Mouse (Mus musculus): ENCODE measurements at regions not wholly inside any gene's neighbourhood (a gene's known extent, or its start where the extent isn't known, plus 50 kb on each side); places are given as distances from the start of the nearest gene placed in this dataset.

DNA sequence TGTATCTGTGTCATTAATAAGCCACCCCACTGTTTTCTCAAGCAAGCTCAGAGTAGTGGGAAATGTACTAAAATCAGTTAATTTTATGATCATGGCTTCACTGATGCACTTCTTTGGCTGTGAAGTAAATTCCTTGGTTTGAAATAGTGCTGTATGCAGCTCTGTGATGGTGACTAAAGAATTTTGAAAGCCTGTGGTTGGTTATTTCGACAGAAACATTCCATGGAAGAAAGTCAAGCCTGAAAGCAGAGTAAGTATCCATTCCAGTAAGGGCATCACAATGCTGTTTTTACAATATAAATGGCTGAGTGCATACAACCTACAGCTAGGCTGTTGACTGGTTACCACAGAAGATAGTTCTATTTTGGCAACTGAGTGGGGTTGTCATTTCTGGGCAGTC, 154.2 kb upstream of the Galnt13 start:
- H3K4me2 ChIP-seq (replicated peaks): no peak overlapping the region
- no peaks in the 10 kb centered on the region for H3K9me3 ChIP-seq
- H3K4me3 ChIP-seq: no peak overlapping the region
- H3K9ac ChIP-seq (replicated peaks): no peak overlapping the region
- no peaks in the 10 kb centered on the region for H3K36me3 ChIP-seq
- no peak for ATAC-seq (ENCODE audit: low FRiP score, low read depth)
- H3K27me3 ChIP-seq: no peaks in the 10 kb centered on the region
- no peak overlapping the region for H3K27ac ChIP-seq (replicated peaks)
- 80% methylated on average over 1 of the region's 1 CpGs for WGBS
- no peaks in the 10 kb centered on the region for H3K4me1 ChIP-seq

DNA sequence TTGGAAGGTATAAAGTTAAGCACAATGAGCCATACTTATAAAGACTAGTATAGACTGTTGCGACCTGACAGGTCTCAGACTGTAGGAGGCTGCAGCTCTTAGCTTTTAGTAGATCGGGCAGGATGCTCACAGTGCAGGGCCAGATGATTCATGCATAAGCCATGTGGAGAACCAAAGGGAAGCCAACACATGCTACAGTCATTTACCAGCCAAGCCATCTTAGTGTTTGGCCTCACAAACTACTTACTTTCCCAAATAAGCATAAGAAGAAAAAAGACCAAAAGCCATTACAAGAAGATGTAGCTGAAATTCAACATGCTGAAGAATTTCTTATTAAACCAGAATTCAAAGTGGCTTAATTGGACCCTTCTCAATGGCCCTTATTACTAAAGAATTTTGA, 152.2 kb upstream of the Galnt13 start:
- Histone ChIP-seq H3K4me3 (no peak overlapping the region), H3K27me3 (no peaks in the 10 kb centered on the region), H3K9ac (replicated peaks) (no peak overlapping the region), H3K27ac (replicated peaks) (no peak overlapping the region), H3K4me1 (no peaks in the 10 kb centered on the region), H3K9me3 (no peaks in the 10 kb centered on the region), H3K4me2 (replicated peaks) (no peak overlapping the region), H3K36me3 (no peaks in the 10 kb centered on the region)
- ATAC-seq (ENCODE audit: low FRiP score, low read depth): no peak
- WGBS: 90% methylated on average over 2 of the region's 2 CpGs

DNA sequence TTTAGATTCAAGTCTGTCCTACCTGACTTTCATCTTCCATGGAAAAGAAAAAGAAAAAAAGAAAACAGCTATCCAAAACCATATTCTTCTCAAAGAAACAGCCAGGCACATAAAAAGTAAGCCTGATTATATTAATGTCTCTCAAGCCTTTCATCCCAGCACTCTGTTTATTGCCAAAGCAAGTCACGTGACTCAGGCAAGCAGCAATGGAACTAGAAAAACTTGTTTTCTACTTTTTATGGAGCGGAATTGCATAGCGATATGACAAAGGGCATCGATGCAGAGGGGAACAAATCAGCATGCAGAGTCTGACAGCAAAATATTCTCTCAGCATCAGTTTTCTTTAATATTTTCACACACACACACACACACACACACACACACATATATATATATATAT, 130.6 kb upstream of the Galnt13 start:
- Histone ChIP-seq H3K27me3 (no peaks in the 10 kb centered on the region), H3K27ac (replicated peaks) (no peak overlapping the region), H3K36me3 (no peaks in the 10 kb centered on the region), H3K9me3 (no peaks in the 10 kb centered on the region), H3K4me1 (no peaks in the 10 kb centered on the region), H3K4me3 (no peak overlapping the region), H3K4me2 (replicated peaks) (no peak overlapping the region), H3K9ac (replicated peaks) (no peak overlapping the region)
- ATAC-seq (ENCODE audit: low FRiP score, low read depth): no peak
- WGBS: 94% methylated on average over 4 of the region's 4 CpGs

DNA sequence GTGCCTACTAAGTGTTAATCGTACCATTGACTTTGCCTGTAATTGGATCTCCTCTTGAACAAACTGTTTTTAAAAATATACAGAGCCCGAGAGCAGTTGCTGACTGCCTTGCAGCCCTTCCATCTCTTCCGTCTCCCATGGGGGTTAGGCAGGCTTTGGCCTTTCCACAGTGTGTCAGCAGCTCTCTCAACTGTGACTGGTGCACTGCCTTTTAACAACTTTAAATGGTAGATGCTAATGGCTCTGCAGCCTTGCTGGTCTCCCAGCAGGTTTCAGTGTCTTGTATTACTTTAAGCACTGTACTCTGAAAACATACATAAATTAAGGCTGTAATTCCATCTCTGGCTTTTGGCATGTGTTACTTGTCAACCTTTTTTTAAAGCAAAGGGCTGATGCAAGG, 117.6 kb upstream of the Galnt13 start:
- Histone ChIP-seq H3K4me2 (replicated peaks) (no peak overlapping the region), H3K27me3 (no peaks in the 10 kb centered on the region), H3K4me3 (no peak overlapping the region), H3K9me3 (no peaks in the 10 kb centered on the region), H3K9ac (replicated peaks) (no peak overlapping the region), H3K4me1 (no peaks in the 10 kb centered on the region), H3K27ac (replicated peaks) (no peak overlapping the region), H3K36me3 (no peaks in the 10 kb centered on the region)
- ATAC-seq (ENCODE audit: low FRiP score, low read depth): no peak
- 58% methylated on average over 3 of the region's 3 CpGs for WGBS

DNA sequence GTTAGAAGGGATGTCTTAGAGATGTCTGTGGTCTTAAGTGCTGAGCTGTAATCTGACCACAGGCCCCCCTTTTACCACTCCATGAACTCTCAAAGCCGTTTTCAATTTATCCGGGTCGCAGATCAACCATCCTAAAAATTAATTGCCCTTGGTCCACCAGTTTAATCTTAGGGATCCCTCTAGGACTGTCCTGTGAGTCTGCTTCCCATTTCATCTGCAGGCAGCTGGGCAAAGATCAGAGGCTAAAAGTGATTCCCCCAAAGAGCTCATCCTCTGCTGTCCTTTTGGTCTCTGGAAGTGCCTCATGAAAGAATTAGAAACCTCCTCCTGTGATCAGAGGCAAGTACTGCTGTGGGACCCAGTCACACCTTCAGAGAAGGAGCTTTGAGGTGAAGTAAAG, 69.2 kb upstream of the Galnt13 start:
- Histone ChIP-seq H3K4me1 (no peaks in the 10 kb centered on the region), H3K4me2 (replicated peaks) (no peak overlapping the region), H3K4me3 (no peak overlapping the region), H3K36me3 (no peaks in the 10 kb centered on the region), H3K9ac (replicated peaks) (no peak overlapping the region), H3K9me3 (no peaks in the 10 kb centered on the region), H3K27me3 (no peaks in the 10 kb centered on the region), H3K27ac (replicated peaks) (no peak overlapping the region)
- 63% methylated on average over 3 of the region's 3 CpGs for WGBS
- ATAC-seq (ENCODE audit: low FRiP score, low read depth): no peak

DNA sequence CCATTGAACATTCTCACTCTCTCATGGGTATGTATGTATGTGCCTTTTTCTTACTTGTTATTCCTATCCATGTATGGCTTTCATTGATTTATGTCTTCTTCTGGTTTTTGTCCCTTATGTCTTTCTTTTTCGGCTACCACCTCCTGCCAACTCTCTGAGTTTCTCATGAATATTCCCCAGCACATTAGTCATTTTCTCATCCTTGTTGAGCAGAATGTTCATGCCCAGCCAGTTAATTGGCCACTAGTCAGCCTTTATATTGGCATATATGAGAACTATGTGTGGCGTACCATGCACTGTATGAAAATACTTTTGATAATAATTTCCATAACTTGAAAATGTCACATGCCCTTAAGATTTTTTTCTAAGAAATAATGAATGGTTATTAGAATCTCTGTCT, 56.8 kb upstream of the Galnt13 start:
- no peaks in the 10 kb centered on the region for H3K4me1 ChIP-seq
- WGBS: 80% methylated on average over 2 of the region's 2 CpGs

More for the DNA sequence above, 56.8 kb upstream of the Galnt13 start:
- Histone ChIP-seq H3K36me3 (no peaks in the 10 kb centered on the region), H3K4me3 (no peak overlapping the region), H3K4me2 (replicated peaks) (no peak overlapping the region), H3K27ac (replicated peaks) (no peak overlapping the region), H3K27me3 (no peaks in the 10 kb centered on the region), H3K9me3 (no peaks in the 10 kb centered on the region), H3K9ac (replicated peaks) (no peak overlapping the region)
- no peak for ATAC-seq (ENCODE audit: low FRiP score, low read depth)
